Mouse (Mus musculus) liver, postnatal 0 days (tissue): ENCODE measurements around the gene Gm6904.
"Not testable (repeated sequence)": the region's sequence is repeated elsewhere in the genome, so short reads cannot be mapped to it uniquely, and the experiment has no call there.

ENCODE experiments used
- CTCF ChIP-seq: sonication (generic); IDR thresholded peaks from 2 replicates; pipeline ENCODE4 v1.5.1; 2016; ENCODE audit warnings: antibody characterized with exemption, low read depth
- EP300 ChIP-seq: IDR thresholded peaks from 2 replicates; pipeline ENCODE4 v1.6.1; 2016; ENCODE audit warnings: antibody characterized with exemption, low read depth, mild to moderate bottlenecking

- peak; percentile 43 for TF ChIP-seq CTCF
- not testable (repeated sequence) for TF ChIP-seq EP300
Measured at GRCm38 (mm10) chr14:59250350-59250749, 9.7 kb downstream of the Gm6904 start.
